Mouse (Mus musculus) hindbrain, embryonic 13.5 days (tissue): ENCODE results near the gene Ephb2. TPM values are rescaled to one million over a fixed set of nuclear protein-coding genes. Genes with fewer than 3 reads are reported as not detected.

ENCODE experiments used
- ATAC-seq: fragments of 200-750 bp; cut with Nextera tagmentation; 2 replicates; pipeline ENCODE4 v1.8.0; 2017; ENCODE audit warnings: moderate TSS enrichment; ENCODE audit not compliant: low FRiP score
- H3K27ac ChIP-seq: fragments of 300-500 bp; sonication (generic); 2 replicates; pipeline ENCODE4 v1.5.1; 2015; ENCODE audit warnings: inconsistent platforms, mild to moderate bottlenecking, moderate library complexity
- H3K27me3 ChIP-seq: fragments of 300-500 bp; sonication (generic); 2 replicates; pipeline ENCODE4 v1.6.1; 2015; ENCODE audit warnings: mild to moderate bottlenecking, inconsistent platforms
- H3K36me3 ChIP-seq: fragments of 300-500 bp; sonication (generic); 2 replicates; pipeline ENCODE4 v1.6.1; 2015; ENCODE audit warnings: mild to moderate bottlenecking, inconsistent platforms
- H3K4me1 ChIP-seq: fragments of 300-500 bp; sonication (generic); replicated peaks from 2 replicates; pipeline ENCODE4 v1.6.1; 2015; ENCODE audit warnings: inconsistent platforms
- H3K4me2 ChIP-seq: fragments of 300-500 bp; sonication (generic); 2 replicates; pipeline ENCODE4 v1.6.1; 2015; ENCODE audit warnings: inconsistent platforms, mild to moderate bottlenecking, moderate library complexity
- H3K4me3 ChIP-seq: fragments of 300-500 bp; sonication (generic); 2 replicates; pipeline ENCODE4 v1.5.1; 2015; ENCODE audit warnings: mild to moderate bottlenecking, inconsistent platforms
- H3K9ac ChIP-seq: fragments of 300-500 bp; sonication (generic); 2 replicates; pipeline ENCODE4 v1.6.1; 2015; ENCODE audit warnings: mild to moderate bottlenecking, inconsistent platforms
- H3K9me3 ChIP-seq: fragments of 300-500 bp; sonication (generic); 2 replicates; pipeline ENCODE4 v1.6.1; 2016; ENCODE audit warnings: inconsistent platforms
- WGBS: fragments of 180-500 bp; shearing (Covaris S2); methylation state at CpG from one replicate; pipeline ENCODE4 v1.1.7; 2015; 5-methylcytosine and 5-hydroxymethylcytosine counted together
- polyA plus RNA-seq: library from polyadenylated mRNA; unstranded; fragments of >200 nt; fragmentation: Nextera tagmentation; extraction: Ambion mirVana; gene quantifications from 2 replicates; pipeline ENCODE4 v1.2.1, GENCODE M21; 2015

Ephb2 gene
- polyA plus RNA-seq, 1 experiment from 2014 or later, result 16.5 TPM

GRCm38 (mm10) chr4:136702456-136702855 is 133.3 kb downstream of the Ephb2 start:
- ATAC-seq, result no peak
- no peaks in the 10 kb centered on the region for H3K36me3 ChIP-seq
- H3K27ac ChIP-seq, result peak overlapping the region; percentile 14; the same call in 1 of the 2 replicates
- H3K4me1 ChIP-seq, result peaks cover 86% of the 10 kb centered on the region
- no peaks in the 10 kb centered on the region for H3K27me3 ChIP-seq
- H3K4me3 ChIP-seq, result no peak overlapping the region
- H3K4me2 ChIP-seq, result no peak overlapping the region
- H3K9ac ChIP-seq, result peak overlapping the region; percentile 19; the same call in 1 of the 2 replicates
- H3K9me3 ChIP-seq, result no peaks in the 10 kb centered on the region
- WGBS, result 64% methylated on average over 8 of the region's 8 CpGs

GRCm38 (mm10) chr4:136701236-136701635 is 134.6 kb downstream of the Ephb2 start:
- no peak for ATAC-seq
- Histone ChIP-seq H3K4me2 (no peak overlapping the region), H3K27ac (no peak overlapping the region), H3K4me3 (no peak overlapping the region), H3K9ac (no peak overlapping the region), H3K27me3 (no peaks in the 10 kb centered on the region), H3K4me1 (peaks cover 74% of the 10 kb centered on the region), H3K9me3 (no peaks in the 10 kb centered on the region), H3K36me3 (no peaks in the 10 kb centered on the region)
- 87% methylated on average over 11 of the region's 11 CpGs for WGBS

- peaks cover 18% of the 10 kb centered on the region for H3K36me3 ChIP-seq
- no peak overlapping the region for H3K4me2 ChIP-seq
- no peaks in the 10 kb centered on the region for H3K9me3 ChIP-seq
- H3K9ac ChIP-seq, result no peak overlapping the region
- H3K27me3 ChIP-seq, result no peaks in the 10 kb centered on the region
- ATAC-seq, result 0 out of 2 replicates have a peak, but pooled peaks have one; percentile 29
- H3K4me3 ChIP-seq, result no peak overlapping the region
- H3K4me1 ChIP-seq, result peaks cover 55% of the 10 kb centered on the region
- peak overlapping the region; percentile 74 for H3K27ac ChIP-seq
- 54% methylated on average over 7 of the region's 7 CpGs for WGBS
Observed at GRCm38 (mm10) chr4:136699084-136699450, 136.7 kb downstream of the Ephb2 start.

- no peak overlapping the region for H3K4me2 ChIP-seq
- peaks cover 51% of the 10 kb centered on the region for H3K4me1 ChIP-seq
- H3K9ac ChIP-seq, result 0 out of 2 replicates have a peak overlapping the region, but pooled peaks have one; percentile 24
- peaks cover 23% of the 10 kb centered on the region for H3K36me3 ChIP-seq
- no peaks in the 10 kb centered on the region for H3K27me3 ChIP-seq
- ATAC-seq, result peak; percentile 27; the same call in 1 of the 2 replicates
- H3K27ac ChIP-seq, result peak overlapping the region; percentile 74
- WGBS, result 69% methylated on average over 11 of the region's 11 CpGs
- H3K9me3 ChIP-seq, result no peaks in the 10 kb centered on the region
- no peak overlapping the region for H3K4me3 ChIP-seq
Observed at GRCm38 (mm10) chr4:136698404-136699083, 137.2 kb downstream of the Ephb2 start.

- no peak overlapping the region for H3K27ac ChIP-seq
- no peak for ATAC-seq
Observed at GRCm38 (mm10) chr4:136697325-136697724, 138.5 kb downstream of the Ephb2 start.

GRCm38 (mm10) chr4:136696381-136696925 is 139.3 kb downstream of the Ephb2 start:
- no peak overlapping the region for H3K27ac ChIP-seq
- H3K27me3 ChIP-seq, result no peaks in the 10 kb centered on the region
- peaks cover 31% of the 10 kb centered on the region for H3K4me1 ChIP-seq
- no peak overlapping the region for H3K4me2 ChIP-seq
- H3K4me3 ChIP-seq, result no peak overlapping the region
- ATAC-seq, result no peak
- H3K9me3 ChIP-seq, result no peaks in the 10 kb centered on the region
- no peak overlapping the region for H3K9ac ChIP-seq
- H3K36me3 ChIP-seq, result peaks cover 44% of the 10 kb centered on the region
- 27% methylated on average over 5 of the region's 5 CpGs for WGBS

More at GRCm38 (mm10) chr4:136697325-136697724, 138.5 kb downstream of the Ephb2 start:
- Histone ChIP-seq H3K4me3 (no peak overlapping the region), H3K9ac (no peak overlapping the region), H3K36me3 (peaks cover 35% of the 10 kb centered on the region), H3K4me2 (no peak overlapping the region), H3K4me1 (peaks cover 39% of the 10 kb centered on the region), H3K27me3 (no peaks in the 10 kb centered on the region), H3K9me3 (no peaks in the 10 kb centered on the region)
- 87% methylated on average over 6 of the region's 6 CpGs for WGBS

GRCm38 (mm10) chr4:136695696-136696095 is 140.1 kb downstream of the Ephb2 start:
- 95% methylated on average over 9 of the region's 9 CpGs for WGBS
- Histone ChIP-seq H3K27me3 (no peaks in the 10 kb centered on the region), H3K9me3 (no peaks in the 10 kb centered on the region), H3K4me1 (peaks cover 24% of the 10 kb centered on the region), H3K36me3 (peaks cover 49% of the 10 kb centered on the region), H3K27ac (no peak overlapping the region), H3K4me3 (no peak overlapping the region), H3K4me2 (no peak overlapping the region), H3K9ac (no peak overlapping the region)
- no peak for ATAC-seq

- Histone ChIP-seq H3K9me3 (no peaks in the 10 kb centered on the region), H3K27ac (no peak overlapping the region), H3K4me2 (no peak overlapping the region), H3K4me1 (0 out of 2 replicates have a peak, but pooled peaks cover 4% of the 10 kb centered on the region), H3K27me3 (no peaks in the 10 kb centered on the region), H3K36me3 (peaks cover 68% of the 10 kb centered on the region), H3K4me3 (no peak overlapping the region), H3K9ac (no peak overlapping the region)
- no peak for ATAC-seq
- 76% methylated on average over 12 of the region's 12 CpGs for whole genome bisulfite sequencing
Observed at GRCm38 (mm10) chr4:136690034-136690433, 145.8 kb downstream of the Ephb2 start.

GRCm38 (mm10) chr4:136688113-136688512 is 147.7 kb downstream of the Ephb2 start:
- ATAC-seq, result no peak
- peaks cover 6% of the 10 kb centered on the region; the same call in 1 of the 2 replicates for H3K4me1 ChIP-seq
- H3K4me2 ChIP-seq, result no peak overlapping the region
- H3K9ac ChIP-seq, result no peak overlapping the region
- 62% methylated on average over 4 of the region's 4 CpGs for WGBS
- H3K27me3 ChIP-seq, result no peaks in the 10 kb centered on the region
- H3K27ac ChIP-seq, result no peak overlapping the region
- no peak overlapping the region for H3K4me3 ChIP-seq
- H3K36me3 ChIP-seq, result peaks cover 57% of the 10 kb centered on the region
- H3K9me3 ChIP-seq, result no peaks in the 10 kb centered on the region

- peaks cover 32% of the 10 kb centered on the region for H3K4me1 ChIP-seq
- H3K36me3 ChIP-seq, result peaks cover 45% of the 10 kb centered on the region
- H3K9me3 ChIP-seq, result no peaks in the 10 kb centered on the region
- H3K27me3 ChIP-seq, result no peaks in the 10 kb centered on the region
- no peak for ATAC-seq
- no peak overlapping the region for H3K4me3 ChIP-seq
- no peak overlapping the region for H3K9ac ChIP-seq
- WGBS, result 60% methylated on average over 10 of the region's 10 CpGs
- H3K4me2 ChIP-seq, result no peak overlapping the region
- H3K27ac ChIP-seq, result no peak overlapping the region
Observed at GRCm38 (mm10) chr4:136685431-136685869, 150.3 kb downstream of the Ephb2 start.

- no peak overlapping the region for H3K4me3 ChIP-seq
- H3K9me3 ChIP-seq, result no peaks in the 10 kb centered on the region
- peaks cover 37% of the 10 kb centered on the region for H3K4me1 ChIP-seq
- no peaks in the 10 kb centered on the region for H3K27me3 ChIP-seq
- 0 out of 2 replicates have a peak, but pooled peaks have one; percentile 18 for ATAC-seq
- WGBS, result 88% methylated on average over 6 of the region's 6 CpGs
- H3K9ac ChIP-seq, result no peak overlapping the region
- H3K27ac ChIP-seq, result no peak overlapping the region
- peaks cover 35% of the 10 kb centered on the region for H3K36me3 ChIP-seq
- no peak overlapping the region for H3K4me2 ChIP-seq
Observed at GRCm38 (mm10) chr4:136684485-136684884, 151.3 kb downstream of the Ephb2 start.

- no peak overlapping the region for H3K4me2 ChIP-seq
- H3K36me3 ChIP-seq, result peaks cover 24% of the 10 kb centered on the region
- ATAC-seq, result no peak
- H3K9ac ChIP-seq, result no peak overlapping the region
- no peak overlapping the region for H3K4me3 ChIP-seq
- H3K4me1 ChIP-seq, result peaks cover 45% of the 10 kb centered on the region
- H3K27me3 ChIP-seq, result no peaks in the 10 kb centered on the region
- no peaks in the 10 kb centered on the region for H3K9me3 ChIP-seq
- WGBS, result 64% methylated on average over 14 of the region's 14 CpGs
- no peak overlapping the region for H3K27ac ChIP-seq
Observed at GRCm38 (mm10) chr4:136680641-136681040, 155.1 kb downstream of the Ephb2 start.
